Mouse (Mus musculus) lung, adult 2 months (tissue): ENCODE results near the gene Pdf.
"Not testable (repeated sequence)": the region's sequence is repeated elsewhere in the genome, so short reads cannot be mapped to it uniquely, and the experiment has no call there.

ENCODE experiments used
- CTCF ChIP-seq: fragments of 200-500 bp; IDR thresholded peaks from 2 replicates; pipeline ENCODE4 v1.5.1; 2011; ENCODE audit warnings: mild to moderate bottlenecking, low read length, control low read depth; ENCODE audit not compliant: insufficient read depth
- POLR2A ChIP-seq: fragments of 200-500 bp; IDR thresholded peaks from 2 replicates; pipeline ENCODE4 v1.6.1; 2011; ENCODE audit warnings: low read depth, mild to moderate bottlenecking, control low read depth, low read length, borderline replicate concordance; ENCODE audit errors: extremely low read depth

DNA sequence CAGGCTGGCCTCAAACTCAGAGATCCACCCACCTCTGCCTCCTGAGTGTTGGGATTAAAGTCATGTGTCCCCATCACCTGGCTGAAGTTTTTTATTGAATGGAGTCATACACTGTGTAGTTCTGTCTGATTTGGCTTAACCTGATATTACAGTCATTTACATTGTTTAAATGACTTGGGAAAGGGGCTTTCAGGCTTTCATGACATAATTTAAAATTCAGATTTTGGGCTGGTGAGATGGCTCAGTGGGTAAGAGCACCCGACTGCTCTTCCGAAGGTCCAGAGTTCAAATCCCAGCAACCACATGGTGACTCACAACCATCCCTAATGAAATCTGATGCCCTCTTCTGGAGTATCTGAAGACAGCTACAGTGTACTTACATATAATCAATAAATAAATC lies 14.8 kb downstream of the Pdf start:
- not testable (repeated sequence) for TF ChIP-seq CTCF, POLR2A
